Mouse (Mus musculus) myocyte (in vitro differentiated cells): ENCODE measurements around the gene Gtf3a.
A peak's percentile ranks its signal among the peaks of the same experiment; 100 is the strongest.

Experiments used
- E2F4 ChIP-seq: IDR thresholded peaks from one replicate; pipeline ENCODE4 v1.6.1; 2011; ENCODE audit warnings: mild to moderate bottlenecking, control low read depth, moderate library complexity; ENCODE audit not compliant: insufficient read depth
- MAX ChIP-seq: IDR thresholded peaks from one replicate; pipeline ENCODE4 v1.6.1; 2011; ENCODE audit warnings: low read depth, mild to moderate bottlenecking, control low read depth
- POLR2A ChIP-seq: IDR thresholded peaks from one replicate; pipeline ENCODE4 v1.6.1; 2011; ENCODE audit warnings: low read depth, mild to moderate bottlenecking, control low read depth, moderate library complexity; ENCODE audit not compliant: insufficient read length
- TCF12 ChIP-seq: IDR thresholded peaks from one replicate; pipeline ENCODE4 v1.6.1; 2011; ENCODE audit warnings: mild to moderate bottlenecking, control low read depth; ENCODE audit not compliant: poor library complexity, insufficient read depth, severe bottlenecking
- USF1 ChIP-seq: IDR thresholded peaks from one replicate; pipeline ENCODE4 v1.6.1; 2011; ENCODE audit warnings: low read depth, mild to moderate bottlenecking, control low read depth, moderate library complexity

- no peak for TF ChIP-seq E2F4
- TF ChIP-seq MAX, result no peak
- peak; percentile 75 for TF ChIP-seq POLR2A
- no peak for TF ChIP-seq USF1
- TF ChIP-seq TCF12, result no peak
These were observed at the start of gene Gtf3a for GRCm38 (mm10) chr5:146948508-146949088.
